Mouse (Mus musculus): Measurements from ENCODE around the gene Agbl4. TPM values are rescaled to one million over a fixed set of nuclear protein-coding genes. Genes with fewer than 3 reads are reported as not detected.

Agbl4 gene
- polyA plus RNA-seq, 1 experiment, result not detected

- no peaks in the 10 kb centered on the region for H3K4me1 ChIP-seq (ENCODE audit: control insufficient read depth)
- H3K9me3 ChIP-seq (ENCODE audit: control insufficient read depth, low read length), result no peaks in the 10 kb centered on the region
- no peaks in the 10 kb centered on the region for H3K36me3 ChIP-seq (ENCODE audit: control insufficient read depth)
- no peak overlapping the region for H3K4me3 ChIP-seq (replicated peaks)
- TF ChIP-seq GATA1 (IDR thresholded peaks at IDR 0.05; ENCODE audit: low read length), result no peak
- TF ChIP-seq TAL1 (IDR thresholded peaks at IDR 0.05; ENCODE audit: low read length), result no peak
- H3K27me3 ChIP-seq (ENCODE audit: control insufficient read depth), result no peaks in the 10 kb centered on the region
These were observed 1078.0 kb downstream of the Agbl4 start for GRCm38 (mm10) chr4:111475374-111475971.

DNA sequence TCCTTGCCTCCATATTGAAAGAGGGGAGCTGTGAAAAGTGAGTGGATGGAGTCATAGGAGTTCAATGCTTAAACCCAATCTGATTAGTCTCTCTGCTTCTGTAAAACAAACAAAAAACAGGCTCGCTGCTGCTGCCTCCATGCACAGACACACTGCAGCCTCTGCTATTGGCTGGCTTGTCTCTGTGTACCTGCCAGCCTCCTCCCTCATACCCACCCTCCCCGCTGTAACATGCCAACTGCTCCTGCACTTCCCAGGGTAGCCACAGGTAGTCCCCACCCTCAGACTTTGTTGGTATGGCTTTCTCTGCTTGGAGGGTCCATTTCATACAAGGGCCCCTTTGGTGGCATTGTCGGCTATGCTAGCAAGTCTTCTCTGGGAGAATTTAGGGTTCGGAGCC, 1080.0 kb downstream of the Agbl4 start:
- Histone ChIP-seq H3K4me3 (replicated peaks) (no peak overlapping the region), H3K27me3 (ENCODE audit: control insufficient read depth) (no peaks in the 10 kb centered on the region), H3K4me1 (ENCODE audit: control insufficient read depth) (no peaks in the 10 kb centered on the region), H3K9me3 (ENCODE audit: control insufficient read depth, low read length) (no peaks in the 10 kb centered on the region), H3K36me3 (ENCODE audit: control insufficient read depth) (no peaks in the 10 kb centered on the region)
- TF ChIP-seq TAL1 (IDR thresholded peaks at IDR 0.05; ENCODE audit: low read length), result no peak
- no peak for TF ChIP-seq GATA1 (IDR thresholded peaks at IDR 0.05; ENCODE audit: low read length)

DNA sequence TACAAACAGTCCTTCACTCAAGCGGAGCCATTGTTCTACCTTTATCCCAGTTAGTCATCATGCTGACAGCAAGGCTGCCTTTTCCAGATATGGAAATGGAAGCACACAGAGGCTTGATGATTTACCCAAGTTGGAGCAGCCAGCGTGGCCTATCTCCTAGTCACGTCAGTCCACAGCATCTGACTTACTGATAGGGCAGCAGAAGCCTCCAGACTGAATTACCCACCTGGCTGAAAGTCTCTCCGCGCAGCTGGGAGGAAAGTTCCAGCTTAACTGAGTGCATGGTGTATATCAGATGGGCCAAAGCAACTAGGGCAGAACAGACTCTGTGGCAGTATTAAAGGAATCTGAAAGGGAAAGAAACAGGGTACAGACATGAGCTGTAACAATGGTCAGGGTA, 1086.0 kb downstream of the Agbl4 start:
- no peaks in the 10 kb centered on the region for H3K27me3 ChIP-seq (ENCODE audit: control insufficient read depth)

GRCm38 (mm10) chr4:111485189-111485588, 1087.7 kb downstream of the Agbl4 start:
- Histone ChIP-seq H3K9me3 (ENCODE audit: control insufficient read depth, low read length) (no peaks in the 10 kb centered on the region), H3K36me3 (ENCODE audit: control insufficient read depth) (no peaks in the 10 kb centered on the region), H3K4me1 (ENCODE audit: control insufficient read depth) (no peaks in the 10 kb centered on the region), H3K27me3 (ENCODE audit: control insufficient read depth) (no peaks in the 10 kb centered on the region), H3K4me3 (replicated peaks) (no peak overlapping the region)
- TF ChIP-seq TAL1 (IDR thresholded peaks at IDR 0.05; ENCODE audit: low read length) (no peak), GATA1 (IDR thresholded peaks at IDR 0.05; ENCODE audit: low read length) (no peak)

More for the DNA sequence above, 1086.0 kb downstream of the Agbl4 start:
- no peaks in the 10 kb centered on the region for H3K9me3 ChIP-seq (ENCODE audit: control insufficient read depth, low read length)
- no peak for TF ChIP-seq TAL1 (IDR thresholded peaks at IDR 0.05; ENCODE audit: low read length)
- no peaks in the 10 kb centered on the region for H3K36me3 ChIP-seq (ENCODE audit: control insufficient read depth)
- H3K4me3 ChIP-seq (replicated peaks), result no peak overlapping the region
- H3K4me1 ChIP-seq (ENCODE audit: control insufficient read depth), result no peaks in the 10 kb centered on the region

DNA sequence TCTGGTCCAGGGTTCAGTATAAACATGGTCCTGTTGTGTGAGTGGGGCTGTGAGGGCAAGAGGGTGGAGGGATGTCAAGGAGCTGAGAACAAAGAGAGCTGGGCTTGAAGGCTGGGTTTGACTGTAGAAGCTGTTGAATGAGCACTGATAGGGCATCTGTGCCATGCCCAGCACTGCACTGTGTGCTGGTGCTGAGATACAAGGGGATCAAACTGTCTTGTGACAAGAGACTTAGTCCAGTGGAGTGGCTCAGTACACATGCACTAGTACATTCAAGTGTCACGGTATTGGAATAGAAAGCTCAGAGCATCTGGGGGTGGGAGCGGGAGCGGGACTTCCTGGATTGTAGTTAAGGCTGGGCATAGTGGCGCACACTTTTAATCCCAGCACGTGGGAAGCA, 1088.7 kb downstream of the Agbl4 start:
- Histone ChIP-seq H3K4me3 (replicated peaks) (no peak overlapping the region), H3K9me3 (ENCODE audit: control insufficient read depth, low read length) (no peaks in the 10 kb centered on the region), H3K36me3 (ENCODE audit: control insufficient read depth) (no peaks in the 10 kb centered on the region), H3K4me1 (ENCODE audit: control insufficient read depth) (no peaks in the 10 kb centered on the region), H3K27me3 (ENCODE audit: control insufficient read depth) (no peaks in the 10 kb centered on the region)
- TF ChIP-seq TAL1 (IDR thresholded peaks at IDR 0.05; ENCODE audit: low read length) (no peak), GATA1 (IDR thresholded peaks at IDR 0.05; ENCODE audit: low read length) (no peak)

DNA sequence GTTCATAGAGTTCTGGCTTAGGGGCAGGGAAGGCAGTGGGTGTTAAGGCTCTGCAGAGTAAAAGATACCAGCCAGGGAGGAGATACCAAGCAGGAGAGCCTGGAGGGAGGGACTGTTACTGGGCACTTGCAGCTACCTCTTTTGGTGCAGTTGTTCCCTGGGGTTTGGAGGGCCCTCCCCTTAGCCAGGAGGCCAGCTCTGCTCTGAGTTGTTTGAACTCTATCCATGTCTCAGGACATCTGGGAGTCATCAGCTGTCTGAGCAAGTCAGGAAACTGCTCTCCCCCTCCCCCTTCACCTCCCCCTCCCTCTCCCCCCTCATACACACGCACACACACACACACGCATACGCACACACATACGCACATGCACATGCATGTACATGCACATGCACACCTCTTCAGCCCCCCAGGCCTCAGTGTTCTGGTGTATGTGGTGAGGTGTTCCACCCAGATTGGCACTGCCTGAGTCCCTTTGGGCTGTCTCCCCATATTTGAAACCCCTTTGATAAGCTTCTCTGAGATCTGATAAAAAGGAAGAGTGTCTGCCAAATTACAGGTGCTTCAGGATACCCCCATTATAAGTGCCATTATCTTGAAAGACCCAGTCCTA, 1089.9 kb downstream of the Agbl4 start:
- peaks cover 8% of the 10 kb centered on the region for H3K4me1 ChIP-seq (ENCODE audit: control insufficient read depth)

GRCm38 (mm10) chr4:111493750-111494404, 1096.4 kb downstream of the Agbl4 start:
- no peaks in the 10 kb centered on the region for H3K9me3 ChIP-seq (ENCODE audit: control insufficient read depth, low read length)
- H3K4me3 ChIP-seq (replicated peaks), result no peak overlapping the region
- peaks cover 30% of the 10 kb centered on the region for H3K4me1 ChIP-seq (ENCODE audit: control insufficient read depth)
- H3K36me3 ChIP-seq (ENCODE audit: control insufficient read depth), result no peaks in the 10 kb centered on the region
- no peaks in the 10 kb centered on the region for H3K27me3 ChIP-seq (ENCODE audit: control insufficient read depth)
- no peak for TF ChIP-seq TAL1 (IDR thresholded peaks at IDR 0.05; ENCODE audit: low read length)
- TF ChIP-seq GATA1 (IDR thresholded peaks at IDR 0.05; ENCODE audit: low read length), result no peak

More for the DNA sequence above, 1089.9 kb downstream of the Agbl4 start:
- Histone ChIP-seq H3K36me3 (ENCODE audit: control insufficient read depth) (no peaks in the 10 kb centered on the region), H3K9me3 (ENCODE audit: control insufficient read depth, low read length) (no peaks in the 10 kb centered on the region), H3K27me3 (ENCODE audit: control insufficient read depth) (no peaks in the 10 kb centered on the region), H3K4me3 (replicated peaks) (no peak overlapping the region)
- TF ChIP-seq GATA1 (IDR thresholded peaks at IDR 0.05; ENCODE audit: low read length) (no peak), TAL1 (IDR thresholded peaks at IDR 0.05; ENCODE audit: low read length) (no peak)

GRCm38 (mm10) chr4:111495949-111496348, 1098.5 kb downstream of the Agbl4 start:
- no peak for TF ChIP-seq GATA1 (IDR thresholded peaks at IDR 0.05; ENCODE audit: low read length)
- TF ChIP-seq TAL1 (IDR thresholded peaks at IDR 0.05; ENCODE audit: low read length), result no peak
- H3K4me3 ChIP-seq (replicated peaks), result no peak overlapping the region
- no peaks in the 10 kb centered on the region for H3K27me3 ChIP-seq (ENCODE audit: control insufficient read depth)
- no peaks in the 10 kb centered on the region for H3K36me3 ChIP-seq (ENCODE audit: control insufficient read depth)
- peaks cover 48% of the 10 kb centered on the region for H3K4me1 ChIP-seq (ENCODE audit: control insufficient read depth)
- no peaks in the 10 kb centered on the region for H3K9me3 ChIP-seq (ENCODE audit: control insufficient read depth, low read length)

DNA sequence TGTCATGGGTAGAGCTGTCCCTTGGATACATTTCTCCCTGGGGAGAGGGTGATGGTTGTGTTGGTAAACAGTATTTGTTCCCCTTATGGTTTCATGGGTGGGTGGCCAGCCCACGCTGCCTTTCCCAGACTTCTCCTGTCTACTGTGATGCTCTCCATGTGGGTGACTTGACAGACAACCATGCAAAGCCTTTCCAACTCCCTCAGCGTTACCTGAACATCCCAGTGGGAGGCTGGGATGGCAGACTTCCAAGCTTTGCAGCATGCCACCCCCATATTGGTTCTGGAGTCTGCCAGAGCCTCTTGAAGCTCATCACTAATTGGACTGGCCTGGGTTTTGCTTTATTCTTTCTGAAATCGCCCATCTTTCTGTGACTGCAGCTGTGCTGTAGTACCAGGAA, 1101.3 kb downstream of the Agbl4 start:
- H3K36me3 ChIP-seq (ENCODE audit: control insufficient read depth), result no peaks in the 10 kb centered on the region
- TF ChIP-seq GATA1 (IDR thresholded peaks at IDR 0.05; ENCODE audit: low read length), result no peak
- TF ChIP-seq TAL1 (IDR thresholded peaks at IDR 0.05; ENCODE audit: low read length), result no peak
- H3K9me3 ChIP-seq (ENCODE audit: control insufficient read depth, low read length), result no peaks in the 10 kb centered on the region
- H3K4me1 ChIP-seq (ENCODE audit: control insufficient read depth), result peaks cover 66% of the 10 kb centered on the region
- H3K4me3 ChIP-seq (replicated peaks), result no peak overlapping the region
- no peaks in the 10 kb centered on the region for H3K27me3 ChIP-seq (ENCODE audit: control insufficient read depth)

Measured in erythroblast, embryonic 14.5 days (primary cell).